Mouse (Mus musculus) liver, postnatal 0 days (tissue): ENCODE data around the gene Sept11. TPM values are rescaled to one million over a fixed set of nuclear protein-coding genes. Genes with fewer than 3 reads are reported as not detected.

Source experiments
- ATAC-seq: fragments of 200-750 bp; cut with Nextera tagmentation; 2 replicates; pipeline ENCODE4 v1.8.0; 2017; ENCODE audit warnings: mild to moderate bottlenecking, moderate library complexity
- DNase-seq: peaks from one replicate; pipeline ENCODE4 v3.0.0-alpha.2; 2016
- H3K27ac ChIP-seq: fragments of 300-500 bp; sonication (generic); 2 replicates; pipeline ENCODE4 v1.5.1; 2014; ENCODE audit warnings: antibody characterized with exemption, moderate library complexity, mild to moderate bottlenecking, low read depth
- H3K27me3 ChIP-seq: fragments of 300-500 bp; sonication (generic); 2 replicates; pipeline ENCODE4 v1.6.1; 2014; ENCODE audit warnings: low read length, control low read depth, mixed read lengths; ENCODE audit not compliant: insufficient read depth
- H3K36me3 ChIP-seq: fragments of 300-500 bp; sonication (generic); replicated peaks from 2 replicates; pipeline ENCODE4 v1.6.1; 2014; ENCODE audit warnings: mild to moderate bottlenecking, control low read depth, low read length, moderate library complexity, mixed read lengths; ENCODE audit not compliant: insufficient read depth
- H3K4me1 ChIP-seq: fragments of 300-500 bp; sonication (generic); 2 replicates; pipeline ENCODE4 v1.6.1; 2014; ENCODE audit warnings: antibody characterized with exemption, mild to moderate bottlenecking, control low read depth; ENCODE audit not compliant: insufficient read depth
- H3K4me2 ChIP-seq: fragments of 300-500 bp; sonication (generic); 2 replicates; pipeline ENCODE4 v1.6.1; 2014; ENCODE audit warnings: low read depth, mild to moderate bottlenecking, low read length, moderate library complexity, mixed read lengths
- H3K4me3 ChIP-seq: fragments of 300-500 bp; sonication (generic); 2 replicates; pipeline ENCODE4 v1.5.1; 2014; ENCODE audit warnings: low read depth, low read length
- H3K9ac ChIP-seq: fragments of 300-500 bp; sonication (generic); replicated peaks from 2 replicates; pipeline ENCODE4 v1.6.1; 2014; ENCODE audit warnings: mild to moderate bottlenecking, moderate library complexity
- H3K9me3 ChIP-seq: fragments of 300-500 bp; sonication (generic); 2 replicates; pipeline ENCODE4 v1.6.1; 2016; ENCODE audit warnings: mild to moderate bottlenecking, control low read depth, low read length, mixed read lengths
- CTCF ChIP-seq: sonication (generic); IDR thresholded peaks from 2 replicates; pipeline ENCODE4 v1.5.1; 2016; ENCODE audit warnings: antibody characterized with exemption, low read depth
- EP300 ChIP-seq: IDR thresholded peaks from 2 replicates; pipeline ENCODE4 v1.6.1; 2016; ENCODE audit warnings: antibody characterized with exemption, low read depth, mild to moderate bottlenecking
- WGBS: fragments of 180-500 bp; shearing (Covaris S2); extraction: QIAGEN DNeasy Blood & Tissue Kit; methylation state at CpG from one replicate; pipeline ENCODE4 v1.1.7; 2014; ENCODE audit not compliant: insufficient replicate concordance; 5-methylcytosine and 5-hydroxymethylcytosine counted together
- polyA plus RNA-seq: library from polyadenylated mRNA; unstranded; fragments of >200 nt; fragmentation: Nextera tagmentation; extraction: Ambion mirVana; gene quantifications from 2 replicates; pipeline ENCODE4 v1.2.1, GENCODE M21; 2015

The Sept11 gene
- polyA plus RNA-seq, 1 experiment from 2014 or later: 12.2 TPM

DNA sequence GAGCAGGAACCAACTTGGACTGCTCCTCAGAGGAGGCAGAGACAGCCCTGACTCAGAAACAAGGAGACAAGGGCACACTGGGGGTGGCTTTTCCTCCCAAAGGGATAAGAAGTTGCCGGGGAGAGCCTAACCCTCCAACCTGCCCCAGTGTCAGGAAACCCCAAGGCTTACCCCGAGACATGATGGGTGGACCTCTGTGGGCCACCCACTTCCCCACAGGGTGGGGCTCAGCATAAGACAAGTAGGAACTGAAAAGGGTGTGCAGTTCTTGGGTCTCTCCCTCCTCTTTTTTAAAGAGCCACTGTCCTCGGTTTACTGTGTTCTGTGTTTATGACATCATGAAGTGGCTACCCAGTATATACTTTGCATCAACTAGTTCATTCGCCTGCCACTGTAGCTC is 59.2 kb downstream of the Sept11 start:
- no peak overlapping the region for H3K4me3 ChIP-seq
- peak overlapping the region; percentile 75; the same call in 1 of the 2 replicates for H3K27ac ChIP-seq
- DNase-seq: no peak
- 37% methylated on average over 4 of the region's 4 CpGs for WGBS
- H3K36me3 ChIP-seq: peaks cover 10% of the 10 kb centered on the region; the same call in 1 of the 2 replicates
- no peaks in the 10 kb centered on the region for H3K9me3 ChIP-seq
- peak overlapping the region; percentile 44 for H3K4me2 ChIP-seq
- 0 out of 2 replicates have a peak overlapping the region, but pooled peaks have one; percentile 2 for H3K9ac ChIP-seq
- no peaks in the 10 kb centered on the region for H3K27me3 ChIP-seq
- peaks cover 37% of the 10 kb centered on the region for H3K4me1 ChIP-seq
- ATAC-seq: peak; percentile 44; the same call in 1 of the 2 replicates
- TF ChIP-seq EP300 (no peak), CTCF (no peak)

DNA sequence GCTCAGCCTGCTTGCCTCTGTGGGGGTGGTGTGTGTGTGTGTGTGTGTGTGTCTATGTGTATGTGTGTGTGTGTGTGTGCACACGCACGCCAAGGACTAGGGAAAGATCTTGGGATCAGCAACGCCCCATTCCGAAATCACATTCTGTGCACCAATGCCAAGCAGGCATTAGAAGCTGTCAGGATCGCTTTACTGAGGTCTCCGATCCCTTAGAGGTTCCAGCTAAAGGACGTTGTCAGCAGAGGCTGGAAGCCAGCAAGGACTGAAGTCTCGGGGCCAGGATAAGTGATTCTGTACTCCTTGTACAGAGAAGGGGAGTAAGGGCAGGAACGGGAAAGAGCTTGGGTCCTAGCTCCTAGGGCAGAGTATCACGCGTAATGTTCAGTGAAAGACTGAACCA is 61.2 kb downstream of the Sept11 start:
- Histone ChIP-seq H3K9me3 (no peaks in the 10 kb centered on the region), H3K36me3 (peaks cover 14% of the 10 kb centered on the region; the same call in 1 of the 2 replicates), H3K27ac (no peak overlapping the region), H3K4me3 (no peak overlapping the region), H3K27me3 (no peaks in the 10 kb centered on the region), H3K4me1 (peaks cover 36% of the 10 kb centered on the region), H3K9ac (no peak overlapping the region), H3K4me2 (no peak overlapping the region)
- TF ChIP-seq CTCF (no peak), EP300 (no peak)
- WGBS: 86% methylated on average over 11 of the region's 11 CpGs
- no peak for ATAC-seq
- DNase-seq: no peak

DNA sequence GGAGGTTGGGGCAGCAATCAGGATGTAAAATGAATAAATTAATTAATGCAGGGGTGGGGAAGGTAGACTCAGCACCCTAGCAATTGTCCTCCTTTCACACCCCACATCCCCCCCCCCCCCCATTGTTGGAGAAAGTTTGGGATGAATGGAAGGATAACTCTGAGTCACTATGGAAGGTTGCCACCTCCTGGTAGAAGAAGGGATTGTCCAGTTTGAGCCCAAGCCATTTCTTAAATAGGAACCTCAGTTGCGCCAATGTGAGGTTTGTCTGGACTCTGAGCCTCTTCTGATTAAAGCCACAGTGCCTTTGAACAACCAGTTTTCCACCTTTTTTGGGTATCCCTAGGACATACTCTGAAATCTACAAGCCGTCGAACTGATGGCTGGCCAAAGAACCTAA is 70.3 kb downstream of the Sept11 start:
- no peak overlapping the region for H3K27ac ChIP-seq
- TF ChIP-seq EP300: no peak
- TF ChIP-seq CTCF: peak; percentile 73
- no peak for ATAC-seq
- H3K4me3 ChIP-seq: no peak overlapping the region
- no peaks in the 10 kb centered on the region for H3K27me3 ChIP-seq
- H3K4me2 ChIP-seq: no peak overlapping the region
- no peaks in the 10 kb centered on the region for H3K4me1 ChIP-seq
- H3K36me3 ChIP-seq: peaks cover 45% of the 10 kb centered on the region
- no peaks in the 10 kb centered on the region for H3K9me3 ChIP-seq
- WGBS: 82% methylated on average over 3 of the region's 3 CpGs
- peak; percentile 44 for DNase-seq
- H3K9ac ChIP-seq: no peak overlapping the region

DNA sequence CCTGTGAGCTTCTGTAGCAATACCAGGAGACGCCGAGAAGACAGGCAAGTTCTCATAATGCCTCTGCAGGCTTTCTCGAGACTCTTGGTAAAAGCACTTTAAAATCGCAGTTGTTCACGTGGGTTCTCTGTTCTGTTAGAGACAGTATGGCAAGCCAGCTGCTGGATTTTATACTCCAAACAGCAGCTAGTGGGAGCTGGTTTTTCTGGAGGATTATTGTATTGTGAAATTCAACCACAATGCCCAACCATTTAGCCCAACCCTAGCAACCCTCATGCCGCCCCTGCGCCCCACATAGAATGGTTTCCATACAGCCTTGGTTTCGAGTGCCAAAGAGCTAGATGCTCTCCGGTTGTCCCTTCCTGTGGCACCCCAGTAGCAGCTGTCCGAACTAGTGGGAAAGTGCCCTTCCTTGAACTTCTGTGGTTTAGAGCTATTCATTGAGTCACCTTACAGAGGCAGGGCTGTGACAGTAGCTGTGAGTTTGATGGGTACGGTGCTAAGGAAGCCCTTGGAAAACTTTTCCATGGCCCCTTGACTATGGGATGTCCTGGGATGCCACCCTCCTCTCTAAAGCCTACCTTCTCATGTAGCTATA is 74.8 kb downstream of the Sept11 start:
- no peaks in the 10 kb centered on the region for H3K4me1 ChIP-seq
- no peak overlapping the region for H3K27ac ChIP-seq
- H3K4me2 ChIP-seq: no peak overlapping the region
- TF ChIP-seq EP300: no peak
- 81% methylated on average over 11 of the region's 11 CpGs for WGBS
- H3K9ac ChIP-seq: no peak overlapping the region
- no peaks in the 10 kb centered on the region for H3K27me3 ChIP-seq
- no peak overlapping the region for H3K4me3 ChIP-seq
- H3K36me3 ChIP-seq: peaks cover 37% of the 10 kb centered on the region; the same call in 1 of the 2 replicates
- H3K9me3 ChIP-seq: no peaks in the 10 kb centered on the region
- ATAC-seq: no peak
- no peak for DNase-seq

DNA sequence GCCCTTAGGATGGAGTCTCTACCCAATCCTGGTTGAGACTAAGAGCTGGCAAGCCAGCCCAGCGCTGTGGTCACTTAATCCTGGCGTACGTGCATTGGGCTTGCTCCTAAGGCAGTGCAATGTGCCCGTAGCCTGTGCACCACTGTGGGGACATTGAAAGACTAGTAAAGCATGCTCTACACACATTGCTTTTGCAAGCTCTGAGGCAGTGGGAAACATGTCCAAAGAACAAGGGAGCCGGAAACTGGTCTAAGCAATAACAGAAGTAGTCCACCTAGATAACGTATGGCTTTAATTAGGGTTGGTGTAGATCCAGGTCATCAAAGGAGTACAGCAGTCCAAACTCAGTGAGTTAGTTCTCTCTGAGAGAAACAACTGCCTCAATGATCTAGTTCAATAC is 75.4 kb downstream of the Sept11 start:
- peaks cover 37% of the 10 kb centered on the region for H3K36me3 ChIP-seq
- no peak overlapping the region for H3K9ac ChIP-seq
- 87% methylated on average over 6 of the region's 6 CpGs for WGBS
- no peaks in the 10 kb centered on the region for H3K9me3 ChIP-seq
- TF ChIP-seq EP300 (no peak), CTCF (no peak)
- no peak overlapping the region for H3K4me2 ChIP-seq
- ATAC-seq: no peak
- no peak overlapping the region for H3K4me3 ChIP-seq
- H3K4me1 ChIP-seq: no peaks in the 10 kb centered on the region
- no peaks in the 10 kb centered on the region for H3K27me3 ChIP-seq
- no peak for DNase-seq
- no peak overlapping the region for H3K27ac ChIP-seq

DNA sequence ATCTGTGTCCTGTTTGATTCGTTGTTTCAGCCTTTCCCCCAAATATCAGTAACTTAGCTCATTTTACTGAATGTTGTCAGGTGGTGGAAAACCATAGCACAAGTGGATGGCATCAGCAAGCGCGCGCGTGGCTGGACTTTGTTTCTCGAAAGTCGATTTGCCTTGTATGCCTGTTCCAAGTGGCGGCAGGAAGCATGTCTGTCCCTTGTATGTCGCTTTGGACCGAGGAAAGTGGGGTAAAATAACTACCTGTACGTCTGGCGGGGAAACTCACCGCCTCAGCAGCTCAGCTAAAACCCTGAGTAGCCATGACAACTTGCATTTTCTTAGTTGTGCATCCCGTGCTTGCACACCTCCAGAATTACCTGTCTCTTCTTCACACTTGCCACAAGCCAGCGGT is 78.2 kb downstream of the Sept11 start:
- Histone ChIP-seq H3K4me1 (no peaks in the 10 kb centered on the region), H3K27ac (no peak overlapping the region), H3K36me3 (peaks cover 24% of the 10 kb centered on the region), H3K9me3 (no peaks in the 10 kb centered on the region), H3K27me3 (no peaks in the 10 kb centered on the region), H3K4me3 (no peak overlapping the region), H3K4me2 (no peak overlapping the region), H3K9ac (no peak overlapping the region)
- DNase-seq (no peak), ATAC-seq (no peak)
- no peak for TF ChIP-seq CTCF
- TF ChIP-seq EP300: no peak
- WGBS: 90% methylated on average over 15 of the region's 15 CpGs

DNA sequence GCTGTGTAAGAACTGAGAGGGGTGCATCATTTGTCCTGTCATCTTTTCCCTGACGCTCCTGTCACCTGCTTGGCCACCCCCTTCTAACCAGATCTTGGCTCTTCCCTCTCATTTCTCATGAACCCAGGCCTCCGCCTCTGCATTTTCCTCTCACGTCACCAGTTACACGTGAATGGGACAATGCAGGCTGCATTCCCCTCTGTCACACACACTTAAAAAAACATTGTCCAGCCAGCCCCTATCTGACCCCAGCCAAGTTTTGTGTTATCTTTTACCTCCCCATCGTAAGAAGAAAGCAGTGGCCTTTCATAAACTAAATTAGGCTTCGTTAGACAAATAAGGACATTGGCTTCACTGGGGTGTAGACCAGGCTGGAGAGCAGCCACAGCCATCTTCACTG is 79.3 kb downstream of the Sept11 start:
- DNase-seq (no peak), ATAC-seq (no peak)
- Histone ChIP-seq H3K36me3 (peaks cover 15% of the 10 kb centered on the region; the same call in 1 of the 2 replicates), H3K4me3 (no peak overlapping the region), H3K27me3 (no peaks in the 10 kb centered on the region), H3K4me2 (no peak overlapping the region), H3K27ac (no peak overlapping the region), H3K4me1 (no peaks in the 10 kb centered on the region), H3K9ac (no peak overlapping the region), H3K9me3 (no peaks in the 10 kb centered on the region)
- TF ChIP-seq CTCF (no peak), EP300 (no peak)
- WGBS: 79% methylated on average over 6 of the region's 6 CpGs
